Mouse (Mus musculus) heart, adult 2 months (tissue): ENCODE data around the gene Pak6.

ENCODE experiments used
- EP300 ChIP-seq: fragments of 200-500 bp; IDR thresholded peaks from 2 replicates; pipeline ENCODE4 v1.6.1; 2011; ENCODE audit warnings: low read depth, low read length, control low read depth; ENCODE audit not compliant: insufficient read depth
- POLR2A ChIP-seq: fragments of 200-500 bp; IDR thresholded peaks from 2 replicates; pipeline ENCODE4 v1.6.1; 2011; ENCODE audit warnings: mild to moderate bottlenecking, low read depth, low read length, control low read depth; ENCODE audit not compliant: insufficient read depth

GRCm38 (mm10) chr2:118677817-118678216 lies 14.7 kb downstream of the Pak6 start:
- no peak for TF ChIP-seq EP300
- TF ChIP-seq POLR2A = no peak
